Mouse (Mus musculus): ENCODE results near the gene Xiap. TPM values are rescaled to one million over a fixed set of nuclear protein-coding genes. Genes with fewer than 3 reads are reported as not detected.
"Not testable (repeated sequence)": the region's sequence is repeated elsewhere in the genome, so short reads cannot be mapped to it uniquely, and the experiment has no call there.

Gene Xiap
- 10 to 100 TPM; 32.7 to 33.1 TPM for total RNA-seq (2021)

- intact Hi-C loops (cut with DNase I), result no loop called here
- DNase-seq, result no peak
These were observed at the start of gene Xiap for GRCm38 (mm10) chrX:42059282-42060068. Gene Xiap, plus strand, starts transcription at chrX:42059679.

GRCm38 (mm10) chrX:42012677-42013208 lies 46.7 kb upstream of the Xiap start:
- intact Hi-C loops (cut with DNase I), result no loop called here
- no peak for DNase-seq

- DNase-seq, result no peak
- intact Hi-C loops (cut with DNase I), result no loop called here
These were observed 45.7 kb upstream of the Xiap start for GRCm38 (mm10) chrX:42013776-42014175.

- intact Hi-C loops (cut with DNase I), result no loop called here
These were observed 45.0 kb upstream of the Xiap start for GRCm38 (mm10) chrX:42014502-42014901.

GRCm38 (mm10) chrX:42018030-42018429 lies 41.4 kb upstream of the Xiap start:
- intact Hi-C loops (cut with DNase I), result no loop called here
- no peak for DNase-seq

More at GRCm38 (mm10) chrX:42014502-42014901, 45.0 kb upstream of the Xiap start:
- DNase-seq, result no peak

GRCm38 (mm10) chrX:42019441-42019840 lies 40.0 kb upstream of the Xiap start:
- no peak for DNase-seq
- intact Hi-C loops (cut with DNase I), result no loop called here

- DNase-seq; intact Hi-C loops (cut with DNase I): not testable (repeated sequence)
These were observed 33.6 kb upstream of the Xiap start for GRCm38 (mm10) chrX:42025802-42026440.

- DNase-seq, result not testable (repeated sequence)
- intact Hi-C loops (cut with DNase I), result loop anchor here (1.0 kb wide), 1 partner anchor 23 kb away; no protein-coding TSS in a partner anchor
These were observed 32.5 kb upstream of the Xiap start for GRCm38 (mm10) chrX:42026981-42027380.

GRCm38 (mm10) chrX:42033111-42033693 lies 26.3 kb upstream of the Xiap start:
- intact Hi-C loops (cut with DNase I), result loop anchor here (1.0 to 10.0 kb wide), 3 partner anchors 38 to 212 kb away; no protein-coding TSS in a partner anchor
- DNase-seq, result peak; percentile 76 to 77

GRCm38 (mm10) chrX:42033911-42034310 lies 25.6 kb upstream of the Xiap start:
- intact Hi-C loops (cut with DNase I), result loop anchor here (1.0 to 10.0 kb wide), 3 partner anchors 37 to 211 kb away; no protein-coding TSS in a partner anchor
- no peak for DNase-seq

GRCm38 (mm10) chrX:42039481-42039880 lies 20.0 kb upstream of the Xiap start:
- DNase-seq, result no peak
- intact Hi-C loops (cut with DNase I), result loop anchor here (10.0 kb wide), 1 partner anchor 205 kb away; no protein-coding TSS in a partner anchor

- intact Hi-C loops (cut with DNase I), result no loop called here
- no peak for DNase-seq
These were observed 14.5 kb upstream of the Xiap start for GRCm38 (mm10) chrX:42044935-42045334.

- intact Hi-C loops (cut with DNase I), result no loop called here
- DNase-seq, result no peak
These were observed 8.5 kb upstream of the Xiap start for GRCm38 (mm10) chrX:42050652-42051643.

- no peak for DNase-seq
These were observed 2.5 kb upstream of the Xiap start for GRCm38 (mm10) chrX:42057012-42057411.

GRCm38 (mm10) chrX:42057873-42058272 lies 1.6 kb upstream of the Xiap start:
- DNase-seq, result no peak
- intact Hi-C loops (cut with DNase I), result no loop called here

More at GRCm38 (mm10) chrX:42057012-42057411, 2.5 kb upstream of the Xiap start:
- intact Hi-C loops (cut with DNase I), result no loop called here

- intact Hi-C loops (cut with DNase I), result no loop called here
- no peak for DNase-seq
These were observed 4.1 kb downstream of the Xiap start for GRCm38 (mm10) chrX:42063621-42064020.

GRCm38 (mm10) chrX:42065086-42065485 lies 5.6 kb downstream of the Xiap start:
- DNase-seq, result no peak
- intact Hi-C loops (cut with DNase I), result no loop called here

- intact Hi-C loops (cut with DNase I), result no loop called here
- no peak for DNase-seq
These were observed 7.3 kb downstream of the Xiap start for GRCm38 (mm10) chrX:42066771-42067170.

GRCm38 (mm10) chrX:42067791-42068200 lies 8.3 kb downstream of the Xiap start:
- DNase-seq, result peak; percentile 72 to 83
- intact Hi-C loops (cut with DNase I), result loop anchor here (1.0 kb wide), 1 partner anchor 81 kb away; no protein-coding TSS in a partner anchor
